Mouse (Mus musculus) liver, adult (tissue): Measurements from ENCODE around the gene Dhrs11.

Source experiments
- GATA4 ChIP-seq: IDR thresholded peaks from 2 replicates; pipeline ENCODE4 v1.6.1; 2014; ENCODE audit warnings: mild to moderate bottlenecking, low read length; ENCODE audit not compliant: insufficient replicate concordance

The Dhrs11 gene

GRCm38 (mm10) chr11:84827901-84828503, 792 bp downstream of the Dhrs11 start:
- no peak for TF ChIP-seq GATA4

DNA sequence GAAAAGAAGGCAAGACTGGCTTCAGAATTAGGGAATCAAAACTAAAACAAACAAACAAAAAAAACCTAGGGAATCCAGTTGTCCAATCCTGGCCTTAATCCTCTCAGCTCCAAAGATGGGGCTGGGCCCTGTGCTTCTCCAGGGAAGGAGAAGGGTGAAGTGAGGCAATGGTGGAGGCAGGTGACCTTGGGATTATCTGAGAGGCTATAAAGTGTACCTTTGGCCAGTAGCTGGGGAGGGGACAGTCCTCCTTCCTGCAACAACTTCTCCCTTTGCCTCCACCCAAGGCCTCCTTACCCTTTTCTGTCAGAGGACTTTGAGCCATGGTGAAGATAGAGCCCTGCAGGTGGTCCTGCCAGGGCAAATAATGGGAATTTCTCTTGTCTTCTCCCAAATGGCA, 1.3 kb downstream of the Dhrs11 start:
- no peak for TF ChIP-seq GATA4

GRCm38 (mm10) chr11:84826185-84826584, 2.6 kb downstream of the Dhrs11 start:
- TF ChIP-seq GATA4 = no peak

GRCm38 (mm10) chr11:84825261-84825807, 3.5 kb downstream of the Dhrs11 start:
- TF ChIP-seq GATA4 = no peak

- TF ChIP-seq GATA4 = no peak
These were observed 5.3 kb downstream of the Dhrs11 start for GRCm38 (mm10) chr11:84823484-84823897.

GRCm38 (mm10) chr11:84822487-84822886, 6.3 kb downstream of the Dhrs11 start:
- no peak for TF ChIP-seq GATA4

GRCm38 (mm10) chr11:84821131-84821770, 7.5 kb downstream of the Dhrs11 start:
- no peak for TF ChIP-seq GATA4

- no peak for TF ChIP-seq GATA4
These were observed 9.7 kb downstream of the Dhrs11 start, which contains the start of gene Mrm1 for GRCm38 (mm10) chr11:84818961-84819692. Gene Mrm1, minus strand, starts transcription at chr11:84819515.

GRCm38 (mm10) chr11:84818085-84818960, 10.5 kb downstream of the Dhrs11 start:
- TF ChIP-seq GATA4 = no peak

DNA sequence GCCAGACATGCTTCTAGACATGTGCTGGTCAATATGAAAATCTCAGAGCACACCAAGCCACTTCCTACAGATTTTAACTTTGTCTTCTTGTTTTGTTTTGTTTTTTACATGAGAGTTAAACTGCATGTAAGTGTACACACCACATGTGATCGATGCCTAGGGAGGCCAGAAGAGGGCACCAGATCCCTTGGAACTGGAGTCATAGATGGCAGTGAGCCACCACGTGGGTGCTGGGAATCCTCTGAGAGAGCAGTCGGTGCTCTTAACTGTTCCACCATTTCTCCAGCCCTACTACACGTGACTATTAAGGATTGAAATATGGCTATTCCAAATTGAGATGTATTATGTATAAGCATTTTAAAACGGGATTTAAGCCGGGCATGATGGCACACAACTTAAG, 11.4 kb downstream of the Dhrs11 start:
- no peak for TF ChIP-seq GATA4

DNA sequence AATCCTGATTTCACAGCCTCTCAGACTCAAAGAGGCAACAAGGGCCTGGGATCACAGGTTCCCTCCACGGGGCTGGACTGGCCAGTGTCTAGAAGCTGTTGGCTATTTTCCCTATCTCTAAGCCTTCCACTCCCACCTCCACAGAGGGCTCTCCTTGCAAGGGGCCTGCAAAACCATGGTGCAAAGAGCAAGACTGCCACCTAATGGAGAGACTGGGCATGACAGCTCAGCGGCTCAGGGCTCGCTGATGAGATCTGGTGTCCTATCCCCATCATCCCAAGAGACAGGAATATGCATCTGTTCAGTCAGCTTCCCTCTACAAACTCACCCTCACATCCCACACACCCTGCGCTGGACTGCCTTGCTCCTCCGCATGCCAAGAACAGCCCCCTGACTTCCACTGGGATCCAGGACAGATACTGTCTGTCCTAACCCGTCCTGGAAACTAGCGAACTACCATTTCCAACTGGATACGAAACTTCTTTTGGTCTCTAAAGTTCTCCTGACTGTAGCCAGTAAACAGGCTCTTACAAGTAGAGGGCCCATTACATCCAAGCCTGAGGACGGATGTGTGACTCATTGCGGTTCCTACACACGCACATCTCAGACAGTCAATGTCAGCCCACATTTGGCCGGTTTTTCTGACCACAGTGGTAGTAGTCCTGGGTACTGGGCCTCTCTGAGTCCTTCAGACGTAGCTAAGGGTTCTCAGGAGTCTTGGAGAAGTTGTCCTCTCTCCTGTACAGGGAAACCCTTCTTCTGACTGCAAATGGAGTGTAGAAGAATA, 14.9 kb downstream of the Dhrs11 start:
- TF ChIP-seq GATA4 = no peak

- TF ChIP-seq GATA4 = no peak
These were observed 24.4 kb downstream of the Dhrs11 start for GRCm38 (mm10) chr11:84804373-84804772.

DNA sequence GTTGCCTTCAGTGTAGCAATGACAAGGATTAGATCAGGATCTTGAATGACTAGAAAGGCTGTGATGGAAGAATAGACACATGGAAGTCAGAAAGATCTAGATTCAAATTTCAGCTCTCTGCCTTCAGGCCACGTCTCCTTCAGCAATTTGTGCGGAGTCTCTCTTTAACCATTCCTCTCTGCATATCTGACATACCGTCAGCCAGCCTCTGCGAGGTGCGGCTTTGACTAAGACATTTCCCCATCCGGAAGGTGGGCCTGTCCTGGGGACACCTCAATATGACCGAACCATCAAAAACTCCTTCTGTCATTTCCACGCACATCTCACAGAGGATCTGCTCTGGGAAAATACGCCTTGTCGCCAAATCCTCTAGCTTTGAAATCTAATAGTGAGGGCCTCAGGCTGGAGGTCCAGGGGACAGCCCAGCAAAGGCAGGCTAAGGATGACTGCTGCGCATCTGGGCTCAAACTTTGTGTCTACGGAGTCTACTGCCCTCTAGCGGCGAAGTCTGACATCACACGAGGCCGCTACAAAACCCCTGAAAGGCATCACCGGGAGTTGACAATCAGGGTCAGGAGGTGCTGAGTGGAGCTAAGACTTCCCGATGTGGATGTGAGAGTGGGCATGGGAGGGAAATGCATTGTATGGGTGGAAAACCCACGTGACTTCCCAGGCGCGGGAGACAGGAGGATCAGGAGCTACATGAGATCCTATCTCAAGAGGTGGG, 31.0 kb downstream of the Dhrs11 start:
- TF ChIP-seq GATA4 = no peak

- TF ChIP-seq GATA4 = no peak
These were observed 31.8 kb downstream of the Dhrs11 start for GRCm38 (mm10) chr11:84797026-84797425.

GRCm38 (mm10) chr11:84794496-84795113, 34.2 kb downstream of the Dhrs11 start:
- no peak for TF ChIP-seq GATA4
